Mouse (Mus musculus) intestine, embryonic 14.5 days (tissue): ENCODE data around the gene Olfr585. TPM values are rescaled to one million over a fixed set of nuclear protein-coding genes. Genes with fewer than 3 reads are reported as not detected.

Experiments used
- ATAC-seq: fragments of 200-750 bp; cut with Nextera tagmentation; replicated peaks from 2 replicates; pipeline ENCODE4 v1.8.0; 2017; ENCODE audit warnings: low read depth, moderate number of reproducible peaks, moderate TSS enrichment, moderate library complexity; ENCODE audit not compliant: low FRiP score, low TSS enrichment
- DNase-seq: peaks from one replicate; pipeline ENCODE4 v3.0.0-alpha.2; 2018; ENCODE audit warnings: low spot score
- H3K27ac ChIP-seq: fragments of 300-500 bp; sonication (generic); 2 replicates; pipeline ENCODE4 v1.5.1; 2014; ENCODE audit warnings: low read depth, mild to moderate bottlenecking, control low read depth
- H3K27me3 ChIP-seq: fragments of 300-500 bp; sonication (generic); replicated peaks from 2 replicates; pipeline ENCODE4 v1.6.1; 2014; ENCODE audit warnings: low read length, control low read depth; ENCODE audit not compliant: control insufficient read depth, insufficient read depth
- H3K36me3 ChIP-seq: fragments of 300-500 bp; sonication (generic); 2 replicates; pipeline ENCODE4 v1.6.1; 2014; ENCODE audit warnings: low read length, control low read depth; ENCODE audit not compliant: control insufficient read depth, insufficient read depth
- H3K4me1 ChIP-seq: fragments of 300-500 bp; sonication (generic); replicated peaks from 2 replicates; pipeline ENCODE4 v1.6.1; 2014; ENCODE audit warnings: low read length, control low read depth, mixed read lengths; ENCODE audit not compliant: control insufficient read depth, insufficient read depth
- H3K4me2 ChIP-seq: fragments of 300-500 bp; sonication (generic); 2 replicates; pipeline ENCODE4 v1.6.1; 2014; ENCODE audit warnings: low read length
- H3K4me3 ChIP-seq: fragments of 300-500 bp; sonication (generic); 2 replicates; pipeline ENCODE4 v1.5.1; 2014; ENCODE audit warnings: low read depth, low read length, control low read depth, mixed read lengths
- H3K9ac ChIP-seq: fragments of 300-500 bp; sonication (generic); 2 replicates; pipeline ENCODE4 v1.6.1; 2014; ENCODE audit warnings: mild to moderate bottlenecking, low read length
- H3K9me3 ChIP-seq: fragments of 300-500 bp; sonication (generic); 2 replicates; pipeline ENCODE4 v1.6.1; 2016; ENCODE audit warnings: low read length, control low read depth; ENCODE audit not compliant: control insufficient read depth
- WGBS: fragments of 180-500 bp; shearing (Covaris S2); extraction: QIAGEN DNeasy Blood & Tissue Kit; methylation state at CpG from one replicate; pipeline ENCODE4 v1.1.7; 2014; 5-methylcytosine and 5-hydroxymethylcytosine counted together
- polyA plus RNA-seq: library from polyadenylated mRNA; unstranded; fragments of >200 nt; fragmentation: Nextera tagmentation; extraction: Ambion mirVana; gene quantifications from 2 replicates; pipeline ENCODE4 v1.2.1, GENCODE M21; 2014

The Olfr585 gene
- not detected in 2 replicates for polyA plus RNA-seq

DNA sequence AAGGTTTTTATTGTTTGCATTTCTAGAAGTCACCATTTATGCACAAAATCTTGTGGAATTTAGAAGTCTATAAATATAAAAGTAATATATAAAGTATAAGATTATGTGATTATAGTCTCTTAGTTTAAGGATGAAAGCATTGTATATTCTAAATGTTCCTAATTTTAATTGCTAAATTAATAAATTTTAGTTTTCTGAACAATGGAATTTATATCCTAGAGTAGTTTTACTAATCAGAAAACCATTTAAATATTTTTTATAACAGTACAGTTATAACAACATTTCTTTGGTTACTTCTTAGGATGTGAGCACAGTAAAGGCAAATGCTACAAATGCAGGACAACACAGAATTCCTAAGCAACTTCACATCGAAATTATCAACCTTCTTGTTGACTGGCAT lies at the start of gene Olfr585:
TSS of gene Olfr585 (plus strand) at position 301 of the 400 bp plus-strand sequence.
- Histone ChIP-seq H3K9me3 (no peaks in the 10 kb centered on the region), H3K4me2 (no peak within 1 kb of the TSS), H3K36me3 (no peaks in the 10 kb centered on the region), H3K4me1 (no peaks in the 10 kb centered on the region), H3K27me3 (no peaks in the 10 kb centered on the region), H3K9ac (no peak within 1 kb of the TSS), H3K27ac (no peak within 1 kb of the TSS), H3K4me3 (no peak within 1 kb of the TSS)
- WGBS: 78% methylated on average over 1 of the region's 1 CpGs
- DNase-seq (no peak), ATAC-seq (no peak)

DNA sequence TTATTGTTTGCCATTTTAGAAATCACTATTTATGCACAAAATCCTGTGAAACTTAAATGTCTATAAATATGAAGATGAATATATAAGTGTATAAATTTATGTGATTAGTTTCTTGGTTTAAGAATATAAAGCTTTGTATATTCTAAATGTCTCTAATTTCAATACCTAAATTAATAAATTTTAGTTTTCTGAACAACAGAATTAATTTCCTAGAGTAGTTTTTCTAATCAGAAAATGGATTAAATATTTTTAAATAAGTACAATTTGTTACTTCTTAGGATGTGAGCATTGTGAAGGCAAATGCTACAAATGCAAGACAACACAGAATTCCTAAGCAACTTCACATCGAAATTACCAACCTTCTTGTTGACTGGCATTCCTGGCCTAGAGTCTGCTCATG lies 46.5 kb upstream of the Olfr585 start, which contains the start of gene Olfr583:
TSS of gene Olfr583 (plus strand) at position 301 of the 400 bp plus-strand sequence.
- ATAC-seq (no peak), DNase-seq (no peak)
- Histone ChIP-seq H3K9me3 (no peaks in the 10 kb centered on the region), H3K36me3 (no peaks in the 10 kb centered on the region), H3K4me3 (no peak within 1 kb of the TSS), H3K27ac (no peak within 1 kb of the TSS), H3K9ac (no peak within 1 kb of the TSS), H3K4me2 (no peak within 1 kb of the TSS), H3K27me3 (no peaks in the 10 kb centered on the region), H3K4me1 (no peaks in the 10 kb centered on the region)
- WGBS: 89% methylated on average over 1 of the region's 1 CpGs

DNA sequence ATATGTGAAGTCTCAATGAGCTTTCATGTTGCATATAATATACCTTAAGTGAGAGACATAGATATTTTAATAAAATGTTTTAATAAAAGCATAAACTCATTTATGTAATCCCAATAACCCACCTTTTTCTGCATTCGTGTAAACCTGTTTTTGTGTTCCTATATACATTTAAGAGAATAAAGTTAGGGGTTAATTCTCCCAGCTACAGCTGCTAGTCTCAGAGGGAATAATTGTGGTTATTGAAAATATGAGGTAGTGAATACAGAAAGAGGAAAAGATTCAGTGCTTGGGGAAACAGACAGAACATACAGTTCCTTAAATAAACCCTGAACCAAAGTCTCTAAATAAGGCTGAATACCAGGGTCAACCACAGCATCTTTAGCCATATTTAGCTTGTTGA lies 15.9 kb upstream of the Olfr585 start, which contains the start of gene Olfr584:
TSS of gene Olfr584 (plus strand) at position 301 of the 400 bp plus-strand sequence.
- H3K27ac ChIP-seq: no peak within 1 kb of the TSS
- no peaks in the 10 kb centered on the region for H3K4me1 ChIP-seq
- no peak within 1 kb of the TSS for H3K4me2 ChIP-seq

DNA sequence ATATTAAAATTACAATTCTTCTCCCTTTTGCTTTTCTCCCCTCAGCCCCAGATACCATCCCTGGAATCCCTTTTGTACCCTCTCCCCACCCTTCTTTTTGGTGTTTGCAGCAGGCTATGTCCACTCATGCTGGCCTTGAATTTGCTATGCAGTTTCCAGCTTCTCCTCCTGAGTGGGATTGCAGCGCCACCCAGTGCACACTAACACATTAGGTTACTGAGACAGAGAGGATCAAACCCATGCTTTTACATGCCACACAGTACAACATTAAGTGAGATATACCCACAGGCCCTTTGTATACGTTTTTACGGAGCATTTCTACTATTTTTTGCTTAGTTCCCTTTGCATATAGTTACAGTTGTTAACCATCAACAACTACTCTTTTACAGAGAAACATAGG lies 21.9 kb downstream of the Olfr585 start:
- no peaks in the 10 kb centered on the region for H3K9me3 ChIP-seq
- H3K27ac ChIP-seq: no peak overlapping the region
- H3K4me2 ChIP-seq: no peak overlapping the region
- H3K9ac ChIP-seq: no peak overlapping the region
- H3K4me3 ChIP-seq: no peak overlapping the region
- WGBS: 46% methylated on average over 3 of the region's 3 CpGs
- no peaks in the 10 kb centered on the region for H3K27me3 ChIP-seq
- no peaks in the 10 kb centered on the region for H3K36me3 ChIP-seq
- H3K4me1 ChIP-seq: no peaks in the 10 kb centered on the region
- DNase-seq: no peak
- no peak for ATAC-seq

More for the DNA sequence above, 15.9 kb upstream of the Olfr585 start, which contains the start of gene Olfr584:
- WGBS: 83% methylated on average over 1 of the region's 1 CpGs
- Histone ChIP-seq H3K9ac (no peak within 1 kb of the TSS), H3K4me3 (no peak within 1 kb of the TSS), H3K27me3 (no peaks in the 10 kb centered on the region), H3K36me3 (no peaks in the 10 kb centered on the region), H3K9me3 (0 out of 2 replicates have a peak, but pooled peaks cover 4% of the 10 kb centered on the region)
- ATAC-seq (no peak), DNase-seq (no peak)

DNA sequence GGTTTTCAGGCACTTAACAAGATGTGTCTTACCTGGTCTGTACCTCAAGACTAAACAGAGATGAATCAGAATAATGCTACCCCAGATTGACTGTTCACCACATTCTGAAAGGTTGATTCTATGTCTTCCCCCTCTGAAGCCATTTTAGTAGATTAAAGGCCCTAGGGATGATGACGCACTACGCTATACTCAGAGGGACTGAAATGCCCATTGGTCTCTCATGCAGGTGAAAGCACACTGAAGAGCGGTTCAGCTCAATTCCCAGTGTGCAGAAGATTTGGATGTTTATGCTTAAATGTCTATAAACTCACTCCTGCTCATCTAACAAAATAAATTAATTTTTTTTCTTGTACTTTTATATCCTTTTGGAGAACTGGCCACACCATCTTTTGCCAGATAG lies 28.0 kb downstream of the Olfr585 start, which contains the start of gene Olfr586:
TSS of gene Olfr586 (minus strand) at position 101 of the 400 bp plus-strand sequence.
- ATAC-seq: no peak
- no peaks in the 10 kb centered on the region for H3K4me1 ChIP-seq
- WGBS: 89% methylated on average over 3 of the region's 3 CpGs

DNA sequence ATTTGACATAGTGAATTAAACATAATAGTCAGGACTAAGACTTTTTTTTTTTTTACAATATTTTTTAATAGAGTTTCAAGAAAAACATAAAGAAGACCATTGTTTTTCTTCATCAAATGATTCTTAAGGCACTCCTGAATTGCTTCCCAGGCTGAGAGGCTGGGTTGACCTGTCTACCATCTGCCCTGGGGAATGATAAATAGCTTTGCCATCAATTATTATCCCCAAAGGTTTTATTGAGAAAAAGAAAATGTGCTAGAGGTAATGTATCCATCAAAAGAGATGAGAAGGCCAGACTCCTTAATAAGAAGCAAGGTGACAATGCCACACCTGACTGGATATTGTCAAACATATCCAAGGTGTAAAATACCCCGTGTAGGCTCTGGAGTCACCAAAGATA lies 43.1 kb downstream of the Olfr585 start, which contains the start of gene Olfr588-ps1:
TSS of gene Olfr588-ps1 (plus strand) at position 301 of the 400 bp plus-strand sequence.
- 70% methylated on average over 1 of the region's 1 CpGs for WGBS

More for the DNA sequence above, 28.0 kb downstream of the Olfr585 start, which contains the start of gene Olfr586:
- H3K4me3 ChIP-seq: no peak within 1 kb of the TSS
- no peaks in the 10 kb centered on the region for H3K27me3 ChIP-seq
- H3K4me2 ChIP-seq: no peak within 1 kb of the TSS
- no peaks in the 10 kb centered on the region for H3K36me3 ChIP-seq
- H3K27ac ChIP-seq: no peak within 1 kb of the TSS
- DNase-seq: no peak
- no peaks in the 10 kb centered on the region for H3K9me3 ChIP-seq
- no peak within 1 kb of the TSS for H3K9ac ChIP-seq

More for the DNA sequence above, 43.1 kb downstream of the Olfr585 start, which contains the start of gene Olfr588-ps1:
- no peaks in the 10 kb centered on the region for H3K4me1 ChIP-seq
- H3K4me2 ChIP-seq: no peak within 1 kb of the TSS
- no peaks in the 10 kb centered on the region for H3K36me3 ChIP-seq
- H3K4me3 ChIP-seq: no peak within 1 kb of the TSS
- DNase-seq (no peak), ATAC-seq (no peak)
- no peak within 1 kb of the TSS for H3K9ac ChIP-seq
- H3K9me3 ChIP-seq: no peaks in the 10 kb centered on the region
- H3K27me3 ChIP-seq: no peaks in the 10 kb centered on the region
- no peak within 1 kb of the TSS for H3K27ac ChIP-seq

Other genes with a start within 250 kb of the Olfr585 start
- gene Olfr566, start 239.0 kb upstream of the Olfr585 start, polyA plus RNA-seq: not detected in 2 replicates
- gene Olfr568, start 220.6 kb upstream of the Olfr585 start, polyA plus RNA-seq: not detected in 2 replicates
- gene Olfr569, start 206.8 kb upstream of the Olfr585 start, polyA plus RNA-seq: not detected in 2 replicates
- not detected in 2 replicates for gene Olfr570, start 203.1 kb upstream of the Olfr585 start, polyA plus RNA-seq
- gene Olfr571, start 180.2 kb upstream of the Olfr585 start, polyA plus RNA-seq: not detected in 2 replicates
- not detected in 2 replicates for gene Olfr572, start 173.3 kb upstream of the Olfr585 start, polyA plus RNA-seq
- not detected in 2 replicates for gene Olfr573-ps1, start 155.1 kb upstream of the Olfr585 start, polyA plus RNA-seq
- not detected in 2 replicates for gene Olfr574, start 149.3 kb upstream of the Olfr585 start, polyA plus RNA-seq
- not detected in 2 replicates for gene Olfr575, start 138.9 kb upstream of the Olfr585 start, polyA plus RNA-seq
- not detected in 2 replicates for gene Olfr576, start 135.1 kb upstream of the Olfr585 start, polyA plus RNA-seq
- gene Olfr577, start 121.8 kb upstream of the Olfr585 start, polyA plus RNA-seq: not detected in 2 replicates
- gene Olfr578, start 108.4 kb upstream of the Olfr585 start, polyA plus RNA-seq: not detected in 2 replicates
- not detected in 2 replicates for gene Olfr582, start 59.7 kb upstream of the Olfr585 start, polyA plus RNA-seq
- not detected in 2 replicates for gene Olfr583, start 46.4 kb upstream of the Olfr585 start, polyA plus RNA-seq
- gene Olfr584, start 15.8 kb upstream of the Olfr585 start, polyA plus RNA-seq: not detected in 2 replicates
- not detected in 2 replicates for gene Olfr586, start 27.9 kb downstream of the Olfr585 start, polyA plus RNA-seq
- not detected in 2 replicates for gene Olfr588-ps1, start 43.2 kb downstream of the Olfr585 start, polyA plus RNA-seq
- not detected in 2 replicates for gene Olfr589, start 58.6 kb downstream of the Olfr585 start, polyA plus RNA-seq
- not detected in 2 replicates for gene Olfr591, start 80.6 kb downstream of the Olfr585 start, polyA plus RNA-seq
- not detected in 2 replicates for gene Olfr592, start 87.1 kb downstream of the Olfr585 start, polyA plus RNA-seq
- not detected in 2 replicates for gene Olfr593, start 114.1 kb downstream of the Olfr585 start, polyA plus RNA-seq
- gene Olfr594, start 119.3 kb downstream of the Olfr585 start, polyA plus RNA-seq: not detected in 2 replicates
- not detected in 2 replicates for gene Usp17ld, start 154.8 kb downstream of the Olfr585 start, polyA plus RNA-seq
- gene Olfr596, start 207.9 kb downstream of the Olfr585 start, polyA plus RNA-seq: not detected in 2 replicates
- gene Olfr597, start 218.6 kb downstream of the Olfr585 start, polyA plus RNA-seq: not detected in 2 replicates
- gene Olfr598, start 225.8 kb downstream of the Olfr585 start, polyA plus RNA-seq: not detected in 2 replicates
- gene Olfr599, start 238.2 kb downstream of the Olfr585 start, polyA plus RNA-seq: not detected in 2 replicates